Mouse (Mus musculus) forebrain, embryonic 11.5 days (tissue): ENCODE measurements around the gene Sytl3. TPM values are rescaled to one million over a fixed set of nuclear protein-coding genes. Genes with fewer than 3 reads are reported as not detected.
"Not testable (repeated sequence)": the region's sequence is repeated elsewhere in the genome, so short reads cannot be mapped to it uniquely, and the experiment has no call there.

ENCODE experiments used
- ATAC-seq: fragments of 200-750 bp; cut with Nextera tagmentation; replicated peaks from 2 replicates; pipeline ENCODE4 v1.8.0; 2017; ENCODE audit warnings: moderate TSS enrichment; ENCODE audit not compliant: low FRiP score
- DNase-seq: peaks from one replicate; pipeline ENCODE4 v3.0.0-alpha.2; 2017; ENCODE audit warnings: low spot score
- H3K27ac ChIP-seq: fragments of 300-500 bp; sonication (generic); 2 replicates; pipeline ENCODE4 v1.5.1; 2014; ENCODE audit warnings: low read depth, low read length
- H3K27me3 ChIP-seq: fragments of 300-500 bp; sonication (generic); 2 replicates; pipeline ENCODE4 v1.6.1; 2014; ENCODE audit warnings: mild to moderate bottlenecking, low read length, mixed read lengths; ENCODE audit not compliant: control insufficient read depth, insufficient read depth
- H3K36me3 ChIP-seq: fragments of 300-500 bp; sonication (generic); 2 replicates; pipeline ENCODE4 v1.6.1; 2014; ENCODE audit warnings: mild to moderate bottlenecking, low read length, moderate library complexity, mixed read lengths; ENCODE audit not compliant: control insufficient read depth, insufficient read depth
- H3K4me1 ChIP-seq: fragments of 300-500 bp; sonication (generic); replicated peaks from 2 replicates; pipeline ENCODE4 v1.6.1; 2014; ENCODE audit warnings: low read length, mixed read lengths; ENCODE audit not compliant: control insufficient read depth, insufficient read depth
- H3K4me2 ChIP-seq: fragments of 300-500 bp; sonication (generic); 2 replicates; pipeline ENCODE4 v1.6.1; 2014; ENCODE audit warnings: low read depth, mild to moderate bottlenecking, low read length, moderate library complexity, mixed read lengths; ENCODE audit not compliant: severe bottlenecking
- H3K4me3 ChIP-seq: fragments of 300-500 bp; sonication (generic); 2 replicates; pipeline ENCODE4 v1.5.1; 2014; ENCODE audit warnings: low read depth, low read length
- H3K9ac ChIP-seq: fragments of 300-500 bp; sonication (generic); 2 replicates; pipeline ENCODE4 v1.6.1; 2014; ENCODE audit warnings: low read length
- H3K9me3 ChIP-seq: fragments of 300-500 bp; sonication (generic); 2 replicates; pipeline ENCODE4 v1.6.1; 2016; ENCODE audit warnings: low read length, mixed read lengths; ENCODE audit not compliant: control insufficient read depth
- WGBS: fragments of 180-500 bp; shearing (Covaris S2); extraction: QIAGEN DNeasy Blood & Tissue Kit; methylation state at CpG from one replicate; pipeline ENCODE4 v1.1.7; 2014; 5-methylcytosine and 5-hydroxymethylcytosine counted together
- polyA plus RNA-seq: library from polyadenylated mRNA; unstranded; fragments of >200 nt; fragmentation: Nextera tagmentation; extraction: Ambion mirVana; gene quantifications from 2 replicates; pipeline ENCODE4 v1.2.1, GENCODE M21; 2014

The Sytl3 gene
- polyA plus RNA-seq, 1 experiment from 2014 or later = not detected

GRCm38 (mm10) chr17:6640044-6640637 is 18.8 kb upstream of the Sytl3 start:
- H3K9ac ChIP-seq, H3K4me3 ChIP-seq, ATAC-seq, DNase-seq, H3K9me3 ChIP-seq, H3K27me3 ChIP-seq, H3K36me3 ChIP-seq, H3K4me1 ChIP-seq, H3K4me2 ChIP-seq, H3K27ac ChIP-seq: not testable (repeated sequence)
- WGBS = 87% methylated on average over 10 of the region's 10 CpGs

- H3K27ac ChIP-seq, H3K4me3 ChIP-seq, H3K36me3 ChIP-seq, H3K9ac ChIP-seq, H3K9me3 ChIP-seq, ATAC-seq, H3K27me3 ChIP-seq, H3K4me2 ChIP-seq, DNase-seq, H3K4me1 ChIP-seq: not testable (repeated sequence)
- whole genome bisulfite sequencing = 83% methylated on average over 14 of the region's 14 CpGs
Observed at GRCm38 (mm10) chr17:6640771-6641429, 18.0 kb upstream of the Sytl3 start.

GRCm38 (mm10) chr17:6644210-6644609 is 14.7 kb upstream of the Sytl3 start:
- H3K4me3 ChIP-seq, H3K9ac ChIP-seq, DNase-seq, H3K36me3 ChIP-seq, H3K4me2 ChIP-seq, H3K4me1 ChIP-seq, H3K27ac ChIP-seq, H3K27me3 ChIP-seq, ATAC-seq, H3K9me3 ChIP-seq: not testable (repeated sequence)
- 92% methylated on average over 9 of the region's 9 CpGs for WGBS

DNA sequence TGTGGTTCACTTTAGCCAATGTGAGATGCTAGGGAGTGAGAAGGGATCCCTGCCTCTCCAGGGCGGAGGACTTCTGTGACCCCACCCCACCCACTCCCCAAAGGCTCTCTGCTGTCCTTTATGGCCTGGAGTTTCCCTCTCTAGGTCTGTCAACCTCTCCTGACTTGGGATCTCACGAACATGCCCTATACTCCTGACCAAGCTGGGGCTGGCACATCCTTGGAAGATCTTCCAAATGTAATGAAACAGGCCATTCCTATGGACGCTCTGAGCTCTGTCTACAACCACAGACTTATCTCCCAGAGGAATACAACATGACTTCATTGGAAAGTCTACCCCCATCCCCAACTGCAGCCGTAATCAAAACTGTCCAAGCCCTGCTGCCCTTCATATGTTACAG is 14.2 kb upstream of the Sytl3 start:
- H3K4me1 ChIP-seq, H3K9me3 ChIP-seq, H3K4me2 ChIP-seq, H3K9ac ChIP-seq, H3K36me3 ChIP-seq, DNase-seq, ATAC-seq, H3K27ac ChIP-seq, H3K4me3 ChIP-seq, H3K27me3 ChIP-seq: not testable (repeated sequence)
- 91% methylated on average over 4 of the region's 4 CpGs for WGBS

DNA sequence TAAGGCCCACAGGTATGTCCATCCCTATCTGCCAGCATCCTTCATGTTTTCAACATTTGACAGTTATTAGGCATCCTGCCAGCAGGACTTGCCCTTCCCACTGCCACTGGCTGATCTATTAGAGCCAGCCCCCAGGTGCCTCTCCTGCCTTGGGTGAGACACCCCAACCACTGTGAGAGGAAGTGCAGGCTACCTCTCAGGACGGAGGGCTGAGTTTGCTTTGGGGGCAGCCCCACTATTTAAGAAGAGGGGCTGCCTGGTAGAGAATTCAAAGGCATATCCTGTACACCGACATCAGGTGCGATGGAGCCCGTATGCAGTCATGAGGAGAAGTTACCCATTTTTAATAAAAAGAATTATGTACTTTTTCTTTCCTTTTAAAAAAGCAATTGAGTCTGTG is 13.2 kb upstream of the Sytl3 start:
- not testable (repeated sequence) for H3K9me3 ChIP-seq, H3K27ac ChIP-seq, H3K27me3 ChIP-seq, H3K36me3 ChIP-seq, H3K4me1 ChIP-seq, ATAC-seq, H3K9ac ChIP-seq, DNase-seq, H3K4me3 ChIP-seq, H3K4me2 ChIP-seq
- 91% methylated on average over 3 of the region's 4 CpGs for WGBS

GRCm38 (mm10) chr17:6646841-6647240 is 12.1 kb upstream of the Sytl3 start:
- 92% methylated on average over 8 of the region's 8 CpGs for WGBS
- not testable (repeated sequence) for H3K4me1 ChIP-seq, H3K9me3 ChIP-seq, H3K9ac ChIP-seq, DNase-seq, H3K36me3 ChIP-seq, H3K27me3 ChIP-seq, H3K4me2 ChIP-seq, ATAC-seq, H3K27ac ChIP-seq, H3K4me3 ChIP-seq

DNA sequence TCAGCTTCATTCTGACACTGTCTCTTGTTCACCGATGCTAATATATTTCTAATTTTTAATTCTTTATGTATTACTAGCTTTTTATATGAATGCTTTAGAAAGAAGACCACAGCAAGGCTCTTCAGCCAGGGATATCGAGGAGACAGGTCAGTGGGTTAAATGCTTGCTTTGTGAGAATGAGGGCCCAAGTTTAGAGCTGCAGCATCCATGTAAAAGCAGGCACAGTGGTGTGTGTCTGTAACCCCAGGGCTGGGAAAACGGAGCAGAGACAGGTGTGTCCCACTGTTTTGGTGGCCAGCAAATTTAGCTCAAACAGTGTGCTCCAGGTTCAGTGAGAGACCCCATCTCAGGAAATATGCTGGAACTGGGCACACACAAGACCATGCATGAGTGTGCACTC is 11.4 kb upstream of the Sytl3 start:
- H3K36me3 ChIP-seq, H3K9ac ChIP-seq, DNase-seq, H3K27me3 ChIP-seq, ATAC-seq, H3K4me2 ChIP-seq, H3K4me3 ChIP-seq, H3K9me3 ChIP-seq, H3K27ac ChIP-seq, H3K4me1 ChIP-seq: not testable (repeated sequence)
- 86% methylated on average over 3 of the region's 3 CpGs for WGBS

DNA sequence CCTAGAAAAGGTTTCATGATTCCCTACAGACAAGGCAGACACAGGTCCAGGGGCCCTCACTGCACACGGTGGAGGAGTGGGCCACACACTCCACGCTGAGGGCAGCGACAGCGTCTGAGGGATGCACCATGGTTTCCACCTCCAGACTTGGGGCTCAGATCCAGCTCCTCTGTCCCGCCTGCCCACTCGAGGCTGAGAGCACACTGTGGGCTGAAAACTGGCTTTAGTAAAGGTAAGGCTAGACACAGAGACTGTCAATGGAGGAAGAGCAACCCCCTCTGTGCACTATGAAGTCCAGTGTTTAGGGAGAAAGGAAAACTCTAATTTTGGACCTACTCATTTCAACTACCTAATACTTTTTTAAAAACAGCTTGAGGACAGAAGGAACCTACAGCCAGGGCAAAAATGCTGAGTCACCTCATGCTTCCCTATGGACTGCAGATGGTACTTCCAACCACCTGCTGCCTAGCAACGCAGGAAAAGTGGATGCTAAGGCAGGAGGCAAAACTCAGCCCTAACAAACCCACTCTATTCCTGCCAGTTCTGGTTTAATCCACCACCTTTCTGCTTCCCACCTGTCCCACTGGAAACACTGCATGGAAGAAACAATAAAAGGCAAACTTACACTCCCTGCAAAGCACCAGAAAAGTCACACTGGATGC is 7.9 kb upstream of the Sytl3 start:
- not testable (repeated sequence) for H3K36me3 ChIP-seq

More for the DNA sequence above, 7.9 kb upstream of the Sytl3 start:
- H3K9me3 ChIP-seq, H3K9ac ChIP-seq, H3K4me3 ChIP-seq, H3K27ac ChIP-seq, H3K4me2 ChIP-seq, ATAC-seq, H3K27me3 ChIP-seq, DNase-seq, H3K4me1 ChIP-seq: not testable (repeated sequence)
- WGBS = 87% methylated on average over 4 of the region's 7 CpGs
